Mouse (Mus musculus) midbrain, embryonic 11.5 days (tissue): ENCODE data around the gene Tcf20. TPM values are rescaled to one million over a fixed set of nuclear protein-coding genes. Genes with fewer than 3 reads are reported as not detected.

Source experiments
- ATAC-seq: fragments of 200-750 bp; cut with Nextera tagmentation; 2 replicates; pipeline ENCODE4 v1.8.0; 2017; ENCODE audit warnings: moderate TSS enrichment, moderate library complexity; ENCODE audit not compliant: low FRiP score
- DNase-seq: peaks from one replicate; pipeline ENCODE4 v3.0.0; 2015; ENCODE audit warnings: low spot score; ENCODE audit errors: missing footprints
- H3K27ac ChIP-seq: fragments of 300-500 bp; sonication (generic); 2 replicates; pipeline ENCODE4 v1.5.1; 2014; ENCODE audit warnings: low read depth, low read length
- H3K27me3 ChIP-seq: fragments of 300-500 bp; sonication (generic); 2 replicates; pipeline ENCODE4 v1.6.1; 2014; ENCODE audit warnings: mild to moderate bottlenecking, low read length, moderate library complexity, mixed read lengths; ENCODE audit not compliant: control insufficient read depth, insufficient read depth
- H3K36me3 ChIP-seq: fragments of 300-500 bp; sonication (generic); 2 replicates; pipeline ENCODE4 v1.6.1; 2014; ENCODE audit warnings: mild to moderate bottlenecking, low read length, moderate library complexity, mixed read lengths; ENCODE audit not compliant: control insufficient read depth, insufficient read depth
- H3K4me1 ChIP-seq: fragments of 300-500 bp; sonication (generic); 2 replicates; pipeline ENCODE4 v1.6.1; 2014; ENCODE audit warnings: low read length; ENCODE audit not compliant: control insufficient read depth, insufficient read depth
- H3K4me2 ChIP-seq: fragments of 300-500 bp; sonication (generic); 2 replicates; pipeline ENCODE4 v1.6.1; 2014; ENCODE audit warnings: mild to moderate bottlenecking, moderate library complexity
- H3K4me3 ChIP-seq: fragments of 300-500 bp; sonication (generic); 2 replicates; pipeline ENCODE4 v1.5.1; 2014; ENCODE audit warnings: low read depth, low read length
- H3K9ac ChIP-seq: fragments of 300-500 bp; sonication (generic); 2 replicates; pipeline ENCODE4 v1.6.1; 2014; ENCODE audit warnings: low read length
- H3K9me3 ChIP-seq: fragments of 300-500 bp; sonication (generic); 2 replicates; pipeline ENCODE4 v1.6.1; 2016; ENCODE audit warnings: low read length; ENCODE audit not compliant: control insufficient read depth
- WGBS: fragments of 180-500 bp; shearing (Covaris S2); extraction: QIAGEN DNeasy Blood & Tissue Kit; methylation state at CpG from one replicate; pipeline ENCODE4 v1.1.7; 2014; 5-methylcytosine and 5-hydroxymethylcytosine counted together
- polyA plus RNA-seq: library from polyadenylated mRNA; unstranded; fragments of >200 nt; fragmentation: Nextera tagmentation; extraction: Ambion mirVana; gene quantifications from 2 replicates; pipeline ENCODE4 v1.2.1, GENCODE M21; 2014

The Tcf20 gene
- polyA plus RNA-seq, 1 experiment from 2014 or later = 13.5 TPM

- Histone ChIP-seq H3K4me3 (no peak overlapping the region), H3K9me3 (no peaks in the 10 kb centered on the region), H3K4me2 (no peak overlapping the region), H3K9ac (no peak overlapping the region), H3K27me3 (no peaks in the 10 kb centered on the region), H3K4me1 (no peaks in the 10 kb centered on the region), H3K27ac (no peak overlapping the region), H3K36me3 (no peaks in the 10 kb centered on the region; the same call in 1 of the 2 replicates)
- 90% methylated on average over 7 of the region's 7 CpGs for WGBS
- no peak for ATAC-seq
- DNase-seq = no peak
These were observed 173.4 kb downstream of the Tcf20 start for GRCm38 (mm10) chr15:82814321-82814720.

DNA sequence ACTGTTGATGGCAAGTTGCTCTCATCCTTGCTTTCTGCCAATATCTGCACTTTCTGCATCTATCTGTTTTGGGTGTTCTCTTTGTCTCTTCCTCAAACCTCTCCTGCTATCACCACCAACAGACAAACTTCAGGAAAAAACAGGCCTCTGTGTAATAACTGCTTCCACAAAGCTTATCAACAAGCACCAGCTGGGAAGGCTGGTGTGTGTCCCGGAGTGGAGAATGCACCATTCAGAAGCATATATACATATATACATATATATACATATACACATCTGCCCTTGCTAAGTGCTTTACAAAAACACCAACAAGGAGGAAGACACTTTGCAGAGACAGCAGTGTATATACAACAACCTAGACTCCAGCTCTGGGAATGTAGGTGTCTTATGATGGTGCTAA lies 177.1 kb downstream of the Tcf20 start:
- no peak overlapping the region for H3K4me2 ChIP-seq
- ATAC-seq = no peak
- DNase-seq = no peak
- no peak overlapping the region for H3K9ac ChIP-seq
- H3K27me3 ChIP-seq = no peaks in the 10 kb centered on the region
- no peaks in the 10 kb centered on the region for H3K4me1 ChIP-seq
- no peaks in the 10 kb centered on the region for H3K9me3 ChIP-seq
- no peak overlapping the region for H3K27ac ChIP-seq
- H3K4me3 ChIP-seq = no peak overlapping the region
- WGBS = 90% methylated on average over 1 of the region's 1 CpGs
- no peaks in the 10 kb centered on the region; the same call in 1 of the 2 replicates for H3K36me3 ChIP-seq

GRCm38 (mm10) chr15:82809511-82809910 lies 178.2 kb downstream of the Tcf20 start:
- 69% methylated on average over 6 of the region's 6 CpGs for WGBS
- ATAC-seq (no peak), DNase-seq (no peak)
- Histone ChIP-seq H3K4me1 (no peaks in the 10 kb centered on the region), H3K9me3 (no peaks in the 10 kb centered on the region), H3K27ac (no peak overlapping the region), H3K4me2 (no peak overlapping the region), H3K4me3 (no peak overlapping the region), H3K36me3 (no peaks in the 10 kb centered on the region; the same call in 1 of the 2 replicates), H3K9ac (no peak overlapping the region), H3K27me3 (no peaks in the 10 kb centered on the region)

GRCm38 (mm10) chr15:82806969-82807763 lies 180.5 kb downstream of the Tcf20 start:
- Histone ChIP-seq H3K27me3 (no peaks in the 10 kb centered on the region), H3K36me3 (no peaks in the 10 kb centered on the region; the same call in 1 of the 2 replicates), H3K4me1 (no peaks in the 10 kb centered on the region), H3K4me2 (no peak overlapping the region), H3K4me3 (no peak overlapping the region), H3K27ac (no peak overlapping the region), H3K9me3 (no peaks in the 10 kb centered on the region), H3K9ac (no peak overlapping the region)
- no peak for DNase-seq
- 80% methylated on average over 5 of the region's 5 CpGs for WGBS
- ATAC-seq = no peak

GRCm38 (mm10) chr15:82804708-82805639 lies 182.7 kb downstream of the Tcf20 start:
- Histone ChIP-seq H3K27me3 (no peaks in the 10 kb centered on the region), H3K4me2 (no peak overlapping the region), H3K4me3 (no peak overlapping the region), H3K9ac (no peak overlapping the region), H3K9me3 (no peaks in the 10 kb centered on the region), H3K4me1 (no peaks in the 10 kb centered on the region), H3K36me3 (no peaks in the 10 kb centered on the region), H3K27ac (no peak overlapping the region)
- no peak for ATAC-seq
- DNase-seq = peak; percentile 99
- WGBS = 75% methylated on average over 5 of the region's 5 CpGs

GRCm38 (mm10) chr15:82795936-82796440 lies 191.7 kb downstream of the Tcf20 start:
- no peaks in the 10 kb centered on the region for H3K4me1 ChIP-seq
- 83% methylated on average over 3 of the region's 3 CpGs for WGBS
- no peaks in the 10 kb centered on the region for H3K36me3 ChIP-seq
- DNase-seq = no peak
- no peak overlapping the region for H3K4me3 ChIP-seq
- H3K27ac ChIP-seq = no peak overlapping the region
- no peak overlapping the region for H3K4me2 ChIP-seq
- no peak for ATAC-seq
- no peaks in the 10 kb centered on the region for H3K27me3 ChIP-seq
- H3K9me3 ChIP-seq = no peaks in the 10 kb centered on the region
- H3K9ac ChIP-seq = no peak overlapping the region

GRCm38 (mm10) chr15:82794277-82794676 lies 193.4 kb downstream of the Tcf20 start, which contains the start of gene Cyp2d26:
Gene Cyp2d26, minus strand, starts transcription at chr15:82794294.
- Histone ChIP-seq H3K36me3 (no peaks in the 10 kb centered on the region), H3K9me3 (no peaks in the 10 kb centered on the region), H3K4me3 (no peak within 1 kb of the TSS), H3K4me2 (no peak within 1 kb of the TSS), H3K9ac (no peak within 1 kb of the TSS), H3K27ac (no peak within 1 kb of the TSS), H3K4me1 (no peaks in the 10 kb centered on the region), H3K27me3 (no peaks in the 10 kb centered on the region)
- DNase-seq (no peak), ATAC-seq (no peak)
- 94% methylated on average over 5 of the region's 5 CpGs for whole genome bisulfite sequencing

- no peak for ATAC-seq
- Histone ChIP-seq H3K4me2 (no peak overlapping the region), H3K9me3 (no peaks in the 10 kb centered on the region), H3K9ac (no peak overlapping the region), H3K4me3 (no peak overlapping the region), H3K4me1 (no peaks in the 10 kb centered on the region), H3K36me3 (no peaks in the 10 kb centered on the region), H3K27me3 (no peaks in the 10 kb centered on the region), H3K27ac (no peak overlapping the region)
- 89% methylated on average over 6 of the region's 6 CpGs for WGBS
- no peak for DNase-seq
These were observed 193.8 kb downstream of the Tcf20 start for GRCm38 (mm10) chr15:82793868-82794267.

DNA sequence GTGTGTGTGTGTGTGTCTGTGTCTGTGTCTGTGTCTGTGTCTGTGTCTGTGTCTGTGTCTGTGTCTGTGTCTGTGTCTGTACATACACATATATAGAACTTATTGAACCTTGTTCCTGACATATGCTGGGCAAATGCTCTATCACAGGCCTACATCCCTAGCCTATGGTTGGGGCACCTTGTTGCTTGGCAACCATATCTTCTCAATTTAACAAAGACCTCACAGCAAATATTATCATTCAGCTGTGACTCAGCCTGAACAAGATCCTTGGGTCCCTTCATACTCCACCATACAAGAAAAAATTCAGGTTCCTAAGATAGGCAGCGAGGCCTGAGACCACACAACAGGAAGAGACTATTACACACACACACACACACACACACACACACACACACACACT lies 194.2 kb downstream of the Tcf20 start:
- Histone ChIP-seq H3K36me3 (no peaks in the 10 kb centered on the region), H3K4me1 (no peaks in the 10 kb centered on the region), H3K4me2 (no peak overlapping the region), H3K27ac (no peak overlapping the region), H3K27me3 (no peaks in the 10 kb centered on the region), H3K9me3 (no peaks in the 10 kb centered on the region), H3K9ac (no peak overlapping the region), H3K4me3 (no peak overlapping the region)
- DNase-seq (no peak), ATAC-seq (no peak)
- WGBS = 65% methylated on average over 1 of the region's 1 CpGs
